Mouse (Mus musculus) liver, adult 2 months (tissue): Measurements from ENCODE around the gene Lmbr1l.

Experiments
- CTCF ChIP-seq: fragments of 200-500 bp; IDR thresholded peaks from 2 replicates; pipeline ENCODE4 v1.5.1; 2011; ENCODE audit warnings: low read depth, low read length, control low read depth
- POLR2A ChIP-seq: fragments of 200-500 bp; IDR thresholded peaks from 2 replicates; pipeline ENCODE4 v1.6.1; 2011; ENCODE audit warnings: low read length, control low read depth; ENCODE audit not compliant: insufficient read depth; ENCODE audit errors: extremely low read depth

DNA sequence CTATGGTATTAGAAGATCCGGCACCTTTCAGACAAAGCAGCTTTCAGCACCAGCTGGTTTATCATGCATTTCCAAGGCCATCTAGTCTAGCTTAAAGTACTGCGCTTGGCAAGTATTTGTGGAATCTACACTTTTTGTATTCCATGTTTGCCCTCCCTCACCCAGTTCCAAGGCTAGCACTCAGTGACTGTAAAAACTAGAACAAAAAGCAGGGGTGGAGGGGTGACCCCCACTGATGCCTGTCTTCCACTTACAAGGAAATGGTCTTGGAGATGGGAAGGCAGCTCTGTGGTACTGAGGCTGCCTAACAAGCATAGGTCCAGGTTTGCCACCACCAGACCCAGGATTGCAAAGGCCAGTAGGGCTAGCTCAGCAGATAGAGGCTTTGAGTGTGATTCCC is 15.4 kb downstream of the Lmbr1l start:
- TF ChIP-seq CTCF (no peak), POLR2A (no peak)
